Mouse (Mus musculus) ES-Bruce4 (cell line): ENCODE measurements around the gene Aym1.

Experiments
- CTCF ChIP-seq: IDR thresholded peaks from one replicate; pipeline ENCODE4 v1.8.1; 2011; ENCODE audit warnings: low read depth, low read length
- EP300 ChIP-seq: IDR thresholded peaks from 2 replicates; pipeline ENCODE4 v1.6.1; 2011; ENCODE audit warnings: low read depth, low read length; ENCODE audit not compliant: insufficient read depth

GRCm38 (mm10) chr5:113309491-113310376 is 47.4 kb upstream of the Aym1 start:
- TF ChIP-seq EP300, result no peak
- no peak for TF ChIP-seq CTCF
